Mouse (Mus musculus) cortical plate, adult 2 months (tissue): Measurements from ENCODE around the gene Ift122.

Experiments used
- CTCF ChIP-seq: fragments of 200-500 bp; IDR thresholded peaks from 2 replicates; pipeline ENCODE4 v1.5.1; 2011; ENCODE audit warnings: mild to moderate bottlenecking, control low read depth, low read length; ENCODE audit not compliant: insufficient read depth; ENCODE audit errors: extremely low read depth
- POLR2A ChIP-seq: fragments of 200-500 bp; IDR thresholded peaks from 2 replicates; pipeline ENCODE4 v1.6.1; 2011; ENCODE audit warnings: mild to moderate bottlenecking, low read length, control low read depth; ENCODE audit not compliant: insufficient read depth; ENCODE audit errors: extremely low read depth

GRCm38 (mm10) chr6:115913482-115913881 is 60.2 kb downstream of the Ift122 start:
- TF ChIP-seq CTCF = no peak
- no peak for TF ChIP-seq POLR2A
